Mouse (Mus musculus) gastrocnemius, postnatal 36 days (tissue): ENCODE measurements around the gene Vmn1r111. TPM values are rescaled to one million over a fixed set of nuclear protein-coding genes. Genes with fewer than 3 reads are reported as not detected.
"Not testable (repeated sequence)": the region's sequence is repeated elsewhere in the genome, so short reads cannot be mapped to it uniquely, and the experiment has no call there.

Source experiments
- DNase-seq, 2 experiments: peaks; one replicate each; pipeline ENCODE4 v3.0.0; 2022
- intact Hi-C: fragments of 180-260 bp; cut with DNase I; formaldehyde crosslinking; loops from one replicate; pipeline ENCODE4 v1.15.1; 2025
- long read RNA-seq, 2 experiments: library from polyadenylated mRNA; stranded (forward); transcript quantifications; one replicate each; pipeline ENCODE4 v2.0.0; 2021
- total RNA-seq, 2 experiments: library from RNA; stranded (reverse); gene quantifications; 2 replicates each; pipeline ENCODE4 v1.2.3; 2021

The Vmn1r111 gene
- not detected for total RNA-seq
- long read RNA-seq, experiment 1, result 0 reads
- long read RNA-seq, experiment 2, result 0 reads

GRCm38 (mm10) chr7:20703116-20703515 is at the start of gene Vmn1r111:
Vmn1r111 (minus strand) TSS chr7:20703216.
- intact Hi-C loops, DNase-seq: not testable (repeated sequence)

GRCm38 (mm10) chr7:20730524-20730923 is 27.5 kb upstream of the Vmn1r111 start, which contains the start of gene Gm10668:
Gm10668 (minus strand) TSS chr7:20730624.
- intact Hi-C loops, DNase-seq: not testable (repeated sequence)

- intact Hi-C loops, DNase-seq: not testable (repeated sequence)
Measured at GRCm38 (mm10) chr7:20668618-20669017, 34.4 kb downstream of the Vmn1r111 start, which contains the start of gene Vmn1r107. Vmn1r107 (plus strand) TSS chr7:20668918.

Other genes starting within 250 kb of the Vmn1r111 start
- not detected for gene Gm10670, start 228.3 kb downstream of the Vmn1r111 start, total RNA-seq
- not detected for gene Vmn1r103, start 192.7 kb downstream of the Vmn1r111 start, total RNA-seq
- gene Vmn1r104, start 169.4 kb downstream of the Vmn1r111 start, total RNA-seq, result not detected
- not detected for gene Gm5726, start 157.5 kb downstream of the Vmn1r111 start, total RNA-seq
- not detected for gene Gm4141, start 127.0 kb downstream of the Vmn1r111 start, total RNA-seq
- not detected for gene Gm4513, start 104.2 kb downstream of the Vmn1r111 start, total RNA-seq
- not detected for gene Vmn1r107, start 34.3 kb downstream of the Vmn1r111 start, total RNA-seq
- not detected for gene Gm10668, start 27.4 kb upstream of the Vmn1r111 start, total RNA-seq
- not detected for gene Vmn1r112, start 68.0 kb upstream of the Vmn1r111 start, total RNA-seq
- not detected for gene Vmn1r113, start 84.1 kb upstream of the Vmn1r111 start, total RNA-seq
- gene Vmn1r114, start 109.0 kb upstream of the Vmn1r111 start, total RNA-seq, result not detected
- not detected for gene Vmn1r115, start 141.8 kb upstream of the Vmn1r111 start, total RNA-seq
- gene Vmn1r116, start 169.0 kb upstream of the Vmn1r111 start, total RNA-seq, result not detected
- not detected for gene Vmn1r117, start 180.9 kb upstream of the Vmn1r111 start, total RNA-seq
- not detected for gene Vmn1r118, start 209.1 kb upstream of the Vmn1r111 start, total RNA-seq